In the genomic region with DNA sequence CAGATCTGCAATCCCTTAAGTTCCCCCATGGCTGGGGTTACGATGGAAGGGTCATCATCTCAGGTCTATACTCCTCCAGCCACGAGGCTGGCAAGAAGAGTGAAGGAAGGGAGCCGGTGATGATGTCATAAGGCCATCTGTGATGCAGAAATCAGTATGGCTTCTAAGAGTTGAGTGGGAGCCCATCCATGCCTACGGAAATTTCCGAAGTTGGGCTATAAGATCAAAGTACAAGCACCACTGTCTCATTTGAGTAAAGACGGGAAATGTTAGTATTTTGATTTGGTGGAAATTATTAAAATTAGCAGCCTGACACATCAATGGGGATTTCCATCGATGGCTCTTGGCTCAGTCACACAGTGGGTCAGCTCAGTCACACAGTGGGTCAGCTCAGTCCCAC, we compare ENCODE assay signal across 28 mouse cellular contexts. TPM values are rescaled to one million over a fixed set of nuclear protein-coding genes. Genes with fewer than 3 reads are reported as not detected.
A peak's percentile ranks its signal among the peaks of the same experiment; 100 is the strongest.
DNase-seq lines count a peak whose midpoint lies in the region; ATAC-seq and TF ChIP-seq lines count a peak whose summit lies in the region.
"Had no signal": no experiment of that assay in that cellular context is flagged by ENCODE, and none has a peak within 500 bp of the region (broad histone marks: within the 10 kb centered on the region; RNA-seq: fewer than 3 reads in every experiment).

A gene (minus strand): TSS at position 101 of the 400 bp plus-strand sequence.

- TF ChIP-seq EP300 in CH12.LX (IDR thresholded peaks at IDR 0.05; ENCODE audit: low read length) = no peak

- H3K27ac ChIP-seq in testis, adult 2 months (ENCODE audit: control insufficient read depth, insufficient read depth, low read depth, low read length) = no peak within 1 kb of the TSS
- H3K27ac ChIP-seq in CH12.LX (ENCODE audit: insufficient read depth, low read depth) = no peak within 1 kb of the TSS
- no peak within 1 kb of the TSS for H3K27ac ChIP-seq in kidney, embryonic 15.5 days
- no peak within 1 kb of the TSS for H3K27ac ChIP-seq in kidney, embryonic 14.5 days (ENCODE audit: low read depth, low read length)

- intact Hi-C loops in heart, postnatal 36 days (cut with DNase I) = no loop called here

- no peaks in the 10 kb centered on the region for H3K27me3 ChIP-seq in testis, adult 2 months (ENCODE audit: control insufficient read depth, insufficient read depth, low read length)
- H3K27me3 ChIP-seq in CH12.LX (replicated peaks) = peaks cover 56% of the 10 kb centered on the region
- no peaks in the 10 kb centered on the region for H3K27me3 ChIP-seq in kidney, embryonic 15.5 days
- no peaks in the 10 kb centered on the region for H3K27me3 ChIP-seq in kidney, embryonic 14.5 days (ENCODE audit: control insufficient read depth, insufficient read depth, low read length)

- no peak for ATAC-seq in kidney, embryonic 15.5 days (replicated peaks; ENCODE audit: low FRiP score)
- no peak for ATAC-seq in kidney, embryonic 14.5 days (ENCODE audit: low FRiP score, low TSS enrichment)
- ATAC-seq: activated CD4-positive, CD25-positive, alpha-beta regulatory T cell, adult 4 months; CD4-positive, CD25-positive, alpha-beta regulatory T cell, adult 4 months; Patski had no signal

- WGBS in kidney, embryonic 15.5 days = 83% methylated on average over 7 of the region's 7 CpGs
- WGBS in kidney, embryonic 14.5 days = 87% methylated on average over 7 of the region's 7 CpGs

- no peak for TF ChIP-seq RAD21 in CH12.LX (IDR thresholded peaks at IDR 0.05; ENCODE audit: low read depth, low read length)

- H3K4me2 ChIP-seq in CH12.LX (ENCODE audit: insufficient read depth, low read depth, poor library complexity, severe bottlenecking) = no peak within 1 kb of the TSS
- no peak within 1 kb of the TSS for H3K4me2 ChIP-seq in kidney, embryonic 15.5 days
- no peak within 1 kb of the TSS for H3K4me2 ChIP-seq in kidney, embryonic 14.5 days (replicated peaks; ENCODE audit: low read depth, low read length)

- dilution Hi-C loops in CH12.LX (cut with MboI; ENCODE audit: extremely low pct_ligation_motif_present, extremely low pct_unique_long_range_greater_than_20kb, low sequenced_read_pairs) = no loop called here

- H3K79me2 ChIP-seq in CH12.LX (replicated peaks; ENCODE audit: control insufficient read depth, extremely low read depth, insufficient read depth, poor library complexity, severe bottlenecking) = no peaks in the 10 kb centered on the region

- no peak for TF ChIP-seq POLR2A in testis, adult 2 months (IDR thresholded peaks at IDR 0.05; ENCODE audit: control insufficient read depth, low read depth, low read length)
- TF ChIP-seq POLR2A in CH12.LX (IDR thresholded peaks at IDR 0.05; ENCODE audit: low read depth, low read length) = no peak

- no peaks in the 10 kb centered on the region; the same call in 1 of the 2 replicates for H3K4me1 ChIP-seq in testis, adult 2 months (ENCODE audit: control insufficient read depth, insufficient read depth, low read length)
- peaks cover 4 to 5% of the 10 kb centered on the region in 2 experiments; a peak in 2 of 4 replicates for H3K4me1 ChIP-seq in CH12.LX (ENCODE audit: control insufficient read depth in 1 of 2, insufficient read depth in 2 of 2)
- 0 out of 2 replicates have a peak, but pooled peaks cover 3% of the 10 kb centered on the region for H3K4me1 ChIP-seq in kidney, embryonic 15.5 days
- no peaks in the 10 kb centered on the region for H3K4me1 ChIP-seq in kidney, embryonic 14.5 days (ENCODE audit: control insufficient read depth, insufficient read depth, low read length)

- H3K4me3 ChIP-seq in testis, adult 2 months (ENCODE audit: control insufficient read depth, low read depth, low read length) = peak within 1 kb of the TSS; percentile 79
- H3K4me3 ChIP-seq in CH12.LX (replicated peaks in 1 of 3; ENCODE audit: low read depth in 2 of 3, low read length in 2 of 3, poor library complexity in 1 of 3) = no peak within 1 kb of the TSS
- no peak within 1 kb of the TSS for H3K4me3 ChIP-seq in kidney, embryonic 15.5 days (replicated peaks)
- no peak within 1 kb of the TSS for H3K4me3 ChIP-seq in kidney, embryonic 14.5 days (ENCODE audit: low read length)

- H3K36me3 ChIP-seq in testis, adult 2 months (ENCODE audit: control insufficient read depth, insufficient read depth, low read length) = no peaks in the 10 kb centered on the region
- H3K36me3 ChIP-seq in CH12.LX (replicated peaks in 1 of 2; ENCODE audit: control insufficient read depth in 1 of 2, insufficient read depth in 1 of 2, low read length in 1 of 2) = no peaks in the 10 kb centered on the region
- H3K36me3 ChIP-seq in kidney, embryonic 15.5 days = no peaks in the 10 kb centered on the region
- no peaks in the 10 kb centered on the region for H3K36me3 ChIP-seq in kidney, embryonic 14.5 days (ENCODE audit: control insufficient read depth, insufficient read depth, low read length)
- H3K36me3 ChIP-seq: G1E had no signal

- DNase-seq in heart, adult 11 months = peak; percentile 54
- DNase-seq in heart, postnatal 36 days = no peak
- no peak for DNase-seq in testis, postnatal 14 days (ENCODE audit: low spot score)
- DNase-seq in CH12.LX (ENCODE audit: extremely low read depth) = no peak
- DNase-seq in testis, postnatal 10 days (ENCODE audit: low spot score) = peak; percentile 24
- DNase-seq: adrenal gland, adult 2 months; adrenal gland, adult 8-10 months; adrenal gland, postnatal 10 days; adrenal gland, postnatal 14 days; adrenal gland, postnatal 25 days; adrenal gland, postnatal 36 days; B cell, adult 2 months; cerebellum, adult 11 months; cerebellum, adult 11-12 months; cerebellum, adult 18-20 months had no signal

- in situ Hi-C loops in CH12.LX (cut with MboI; ENCODE audit: low pct_ligation_motif_present, low pct_unique_long_range_greater_than_20kb, low sequenced_read_pairs) = no loop called here

- no peaks in the 10 kb centered on the region for H3K9me3 ChIP-seq in CH12.LX (replicated peaks; ENCODE audit: low read length)
- H3K9me3 ChIP-seq in kidney, embryonic 15.5 days (replicated peaks) = no peaks in the 10 kb centered on the region
- H3K9me3 ChIP-seq in kidney, embryonic 14.5 days (ENCODE audit: control insufficient read depth, low read length) = no peaks in the 10 kb centered on the region
- H3K9me3 ChIP-seq: G1E had no signal

- TF ChIP-seq CTCF in testis, adult 2 months (IDR thresholded peaks at IDR 0.05; ENCODE audit: control insufficient read depth, insufficient read depth, insufficient replicate concordance, low read depth, low read length) = no peak
- no peak for TF ChIP-seq CTCF in CH12.LX (conservative IDR thresholded peaks at IDR 0.05 in 1 of 2, IDR thresholded peaks at IDR 0.05 in 1 of 2; ENCODE audit: low read depth in 2 of 2, low read length in 2 of 2)

- H3K9ac ChIP-seq in CH12.LX (ENCODE audit: insufficient read depth, low read depth) = no peak within 1 kb of the TSS
- H3K9ac ChIP-seq in kidney, embryonic 15.5 days = no peak within 1 kb of the TSS
- H3K9ac ChIP-seq in kidney, embryonic 14.5 days (ENCODE audit: low read depth, low read length) = no peak within 1 kb of the TSS

TF ChIP-seq in CH12.LX, 34 proteins besides CTCF, POLR2A, EP300 and RAD21:
- TF ChIP-seq GABPA (IDR thresholded peaks at IDR 0.05; ENCODE audit: insufficient replicate concordance, low read depth, low read length) (no peak), ZKSCAN1 (IDR thresholded peaks at IDR 0.05; ENCODE audit: borderline replicate concordance, low read depth, low read length) (peak; percentile 89), USF1 (IDR thresholded peaks at IDR 0.05; ENCODE audit: low read depth, low read length) (no peak)
TF ChIP-seq in CH12.LX: peak in this region for 1.

RNA-seq across cellular contexts. Expression of the gene that starts here (rescaled TPM):
- total RNA-seq in heart, postnatal 36 days (2021) = not detected
- polyA plus RNA-seq in testis, adult 2 months (2012; rRNA removed) = 220 and 225 TPM in 2 replicates
- total RNA-seq in CH12.LX (2012; rRNA removed) (not detected in 2 replicates), CH12.LX (2014; rRNA removed) (not detected in 2 replicates)
- polyA plus RNA-seq in CH12.LX (2012; ENCODE audit: insufficient read length, low read depth) = not detected in 2 replicates
- not detected in 2 replicates for polyA plus RNA-seq in kidney, embryonic 15.5 days (2015; fragmentation: Nextera tagmentation; extraction: Ambion mirVana)
- not detected in 2 replicates for polyA plus RNA-seq in kidney, embryonic 14.5 days (2014; fragmentation: Nextera tagmentation; extraction: Ambion mirVana)
- total RNA-seq: adrenal gland, adult 18-20 months; adrenal gland, adult 2 months; adrenal gland, adult 8-10 months; adrenal gland, postnatal 10 days; adrenal gland, postnatal 14 days; adrenal gland, postnatal 25 days; adrenal gland, postnatal 36 days; adrenal gland, postnatal 4 days; ES-E14; G1E; MEL had no signal
- polyA plus RNA-seq: activated CD4-positive, CD25-positive, alpha-beta regulatory T cell, adult 4 months; adrenal gland, adult 2 months; brain, embryonic 14.5 days; C2C12; CD4-positive, CD25-positive, alpha-beta regulatory T cell, adult 4 months; G1E; Patski had no signal

Comparison
In these comparisons a context has a peak if more than half of its experiments do, and no peak if none do; other contexts are left out.
1. RNA of the gene that starts here (polyA plus RNA-seq): 220 to 225 TPM in testis, adult 2 months; not detected in CH12.LX, not detected in kidney, embryonic 15.5 days and not detected in kidney, embryonic 14.5 days; every median in the first group is over 100 times any median in the second.
2. DNase-seq: peak in heart, adult 11 months (single experiment) and testis, postnatal 10 days (single experiment); none in heart, postnatal 36 days (0 of 2), testis, postnatal 14 days (single experiment) and CH12.LX (single experiment).